Mouse (Mus musculus): ENCODE measurements around the gene Moxd1.

GRCm38 (mm10) chr10:24217558-24218268, 5.6 kb upstream of the Moxd1 start:
- TF ChIP-seq CTCF (IDR thresholded peaks at IDR 0.05; ENCODE audit: low read depth) (no peak), EP300 (IDR thresholded peaks at IDR 0.05; ENCODE audit: low read depth) (no peak)

All from liver, embryonic 14.5 days (tissue).